Mouse (Mus musculus) embryo, embryonic 11.5 days (tissue): ENCODE data around the gene Ets1.

Source experiments
- DNase-seq: peaks from one replicate; pipeline ENCODE4 v3.0.0-alpha.2; 2012; ENCODE audit warnings: low read depth, low spot score

Ets1 gene

DNA sequence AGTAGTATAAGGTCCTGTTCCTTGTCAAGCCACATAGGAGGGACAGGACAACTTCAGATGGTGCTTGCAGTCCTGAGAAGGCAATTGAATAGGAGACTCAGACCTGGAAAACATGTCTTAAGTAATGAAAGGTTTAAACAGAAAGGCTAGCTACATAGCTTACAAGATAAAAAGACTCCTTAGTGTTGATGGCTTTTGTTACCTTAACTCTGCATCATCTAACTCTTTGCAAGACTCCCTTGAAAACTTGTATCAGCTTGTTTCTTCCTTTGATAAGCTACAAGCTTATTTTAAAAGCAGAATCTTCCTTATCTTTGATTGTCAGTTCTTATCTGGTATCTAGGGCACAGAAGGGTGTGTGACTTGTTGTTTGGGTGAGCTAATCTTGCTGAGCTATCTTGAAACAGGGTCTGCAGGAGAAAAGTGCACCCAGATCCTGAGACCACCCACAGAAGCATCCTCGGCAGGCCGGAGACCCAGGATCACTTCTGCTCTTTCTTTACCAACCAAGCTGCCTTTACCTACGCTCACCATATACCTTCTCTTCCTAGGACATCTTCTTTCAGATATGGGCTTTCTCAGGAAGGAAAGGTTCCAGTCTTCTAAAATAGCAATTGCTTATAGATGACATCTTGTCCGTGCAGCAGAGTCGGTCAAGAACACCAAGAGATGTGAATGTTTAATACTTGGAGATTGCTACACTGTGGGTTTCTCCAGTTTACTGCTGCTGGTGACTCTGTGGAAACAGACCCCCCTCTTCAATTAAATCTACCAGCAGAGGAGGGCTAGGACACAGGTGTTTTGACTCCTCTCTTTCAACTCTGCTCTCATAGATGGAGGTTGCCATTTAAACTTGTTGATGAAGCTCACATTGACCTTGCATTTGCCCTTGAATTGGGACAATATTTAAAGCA lies 19.2 kb upstream of the Ets1 start:
- DNase-seq, result no peak

DNA sequence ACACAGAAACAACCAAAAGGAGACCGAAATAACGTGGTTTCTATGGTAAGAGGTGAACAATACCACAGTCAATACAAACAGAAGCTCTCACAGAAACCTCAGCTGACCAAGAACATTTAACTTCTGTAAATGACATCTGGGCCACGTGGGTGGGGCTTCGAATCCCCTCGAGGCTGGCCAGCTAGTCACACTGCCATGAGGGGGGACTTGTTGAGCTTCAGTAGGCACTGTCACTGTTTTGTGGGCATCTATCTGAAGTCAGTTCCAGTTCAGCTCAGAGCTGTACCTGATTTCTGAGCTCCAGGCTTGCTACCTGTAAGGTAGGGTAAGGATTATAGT lies 18.6 kb upstream of the Ets1 start:
- no peak for DNase-seq

DNA sequence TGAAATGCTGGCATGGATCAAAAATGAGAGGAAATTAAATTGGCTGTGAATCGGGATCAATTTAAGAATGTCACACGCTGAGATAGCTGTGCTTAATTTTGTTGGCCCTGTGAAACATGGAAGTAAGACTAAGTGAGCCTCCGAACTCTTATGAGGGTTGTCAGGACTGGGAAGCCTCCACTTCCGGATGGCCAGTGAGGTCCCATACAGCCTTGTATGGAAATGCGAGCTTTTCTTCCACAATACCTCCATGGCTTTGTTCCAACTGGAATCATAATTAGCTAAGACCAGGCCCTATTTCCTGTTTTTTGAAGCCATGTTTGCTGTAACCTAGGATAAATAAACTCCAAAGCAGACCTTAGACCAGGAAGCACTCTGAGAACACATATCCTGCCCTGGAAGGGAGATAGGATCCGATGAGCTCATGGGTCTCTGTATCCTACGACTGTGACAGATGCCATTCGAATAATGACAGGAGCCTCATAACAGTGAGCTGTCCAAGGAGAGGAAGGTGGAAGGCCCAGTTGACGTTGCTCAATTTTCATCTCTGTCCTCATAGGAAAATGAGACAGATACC lies 17.4 kb upstream of the Ets1 start:
- no peak for DNase-seq

DNA sequence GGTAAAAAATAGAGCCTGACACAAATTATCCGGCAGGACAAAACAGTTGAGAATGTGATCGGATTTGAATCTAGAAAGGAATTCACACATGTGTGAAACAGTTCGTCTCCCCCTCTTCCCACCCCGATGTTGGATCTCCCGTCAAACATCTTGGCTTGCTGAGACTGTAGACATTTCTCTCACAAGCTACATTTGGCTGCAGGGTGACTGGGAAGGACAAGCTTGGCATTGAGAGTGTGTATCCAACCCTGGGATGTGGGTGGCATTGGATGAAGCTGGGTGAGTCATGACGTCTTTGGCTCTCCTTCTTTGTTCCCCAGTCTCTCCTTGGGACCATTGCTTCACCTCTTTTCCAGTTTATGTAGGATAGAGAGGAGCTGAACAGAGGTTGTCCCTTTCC lies 16.4 kb upstream of the Ets1 start:
- no peak for DNase-seq

DNA sequence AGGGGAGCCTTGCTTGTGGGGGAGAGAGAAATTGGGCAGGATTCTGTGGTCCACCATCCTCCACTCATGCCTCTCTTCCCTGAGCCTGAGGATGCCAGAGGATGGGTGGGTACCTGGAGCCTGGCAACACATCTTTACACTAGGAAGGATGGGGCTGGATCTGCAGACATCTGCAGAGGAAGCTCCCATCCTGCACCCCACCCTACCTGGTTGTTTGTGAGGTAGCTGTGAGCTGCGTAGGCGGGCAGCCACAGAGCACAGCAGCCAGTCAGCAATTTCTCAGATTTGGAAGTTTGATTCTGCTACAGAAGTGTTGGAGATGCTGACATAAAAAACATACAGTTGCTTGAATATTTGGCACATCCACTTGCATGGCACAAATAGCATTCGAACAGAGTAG lies 15.6 kb upstream of the Ets1 start:
- DNase-seq, result no peak

DNA sequence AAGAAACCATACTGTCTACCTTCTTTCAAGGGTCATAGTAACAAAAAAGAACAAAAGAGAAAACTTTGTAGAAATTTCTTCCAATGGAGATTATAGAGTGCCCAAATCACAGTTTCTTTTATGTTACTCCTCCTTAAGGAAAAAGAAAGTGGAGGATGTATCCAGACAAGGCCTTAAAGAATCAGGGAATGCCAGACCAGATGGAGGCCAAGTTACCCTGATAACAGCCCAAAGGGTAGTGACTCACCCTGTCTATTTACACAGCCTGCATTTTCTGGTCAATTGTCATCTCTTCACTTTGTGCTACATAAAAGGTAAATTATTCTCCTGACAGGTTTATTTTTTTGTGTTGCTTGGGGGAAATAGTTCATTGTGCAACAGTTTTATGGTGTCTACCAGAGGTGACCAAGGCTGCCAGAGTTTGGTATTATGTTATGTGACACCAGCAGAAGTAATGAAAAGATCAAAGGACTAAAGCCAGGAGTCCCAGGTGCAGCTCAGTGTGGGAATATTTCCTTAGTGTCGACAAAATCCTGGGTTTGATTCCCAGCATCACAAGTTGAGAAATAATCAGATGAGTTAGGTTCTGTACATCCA lies 6.5 kb upstream of the Ets1 start:
- no peak for DNase-seq

DNA sequence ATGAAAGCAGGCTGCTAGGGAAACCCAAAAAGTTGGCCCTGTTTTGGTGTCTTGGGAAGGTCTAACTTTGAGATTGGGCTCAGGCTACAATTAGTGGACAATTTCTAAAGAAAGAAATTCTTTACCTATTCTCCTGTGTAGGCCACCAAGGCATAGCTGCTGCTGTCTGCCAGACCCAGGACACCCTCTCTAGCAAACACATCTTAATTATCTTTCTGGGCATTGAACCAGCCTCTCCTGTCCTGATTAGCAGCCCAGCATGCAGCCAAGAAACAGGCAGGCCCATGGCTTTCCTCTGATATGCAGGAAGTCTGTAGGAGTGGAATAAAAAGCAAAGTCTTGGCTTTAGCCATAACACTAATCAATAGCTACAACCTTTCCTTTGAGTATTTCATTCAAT lies 4.7 kb upstream of the Ets1 start:
- DNase-seq, result no peak

DNA sequence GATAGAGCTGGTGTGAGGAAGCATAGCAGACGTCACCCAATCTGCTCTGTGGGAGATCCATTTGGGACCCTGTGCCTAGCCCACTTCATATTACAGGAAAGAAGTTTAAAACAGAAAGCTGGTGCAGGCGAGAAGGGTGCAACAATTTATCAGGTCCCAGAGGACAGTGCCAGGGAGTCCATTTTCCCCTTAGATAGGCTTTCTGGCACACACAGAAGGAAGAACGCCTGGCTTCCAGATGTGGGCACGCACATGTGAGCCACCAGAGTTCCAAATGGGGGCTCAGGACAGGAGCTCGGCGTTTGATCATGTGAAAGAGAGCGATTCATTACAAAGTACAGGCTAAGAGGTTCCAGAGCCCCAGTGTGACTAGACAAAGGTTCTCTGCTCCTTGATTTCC lies 3.8 kb upstream of the Ets1 start:
- DNase-seq, result no peak

DNA sequence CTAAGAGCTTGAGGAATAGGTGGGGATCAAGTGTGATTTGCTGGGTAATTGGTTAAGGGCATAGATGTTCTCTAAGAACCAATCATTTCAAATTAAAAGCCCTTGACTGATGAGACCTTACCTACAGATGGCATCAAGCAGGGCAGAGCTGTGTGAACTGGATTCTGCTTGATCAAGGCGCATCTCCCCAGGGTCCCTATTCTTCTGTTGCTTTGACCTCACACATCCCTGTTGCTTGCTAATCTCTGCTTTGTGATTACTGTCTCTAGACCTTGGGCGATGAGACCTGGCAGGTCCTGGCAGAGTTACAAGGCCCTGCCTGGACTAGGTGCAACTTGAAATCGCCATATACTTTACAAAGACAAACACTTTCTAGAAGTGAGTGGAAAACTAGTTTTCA lies 9.0 kb downstream of the Ets1 start:
- DNase-seq, result no peak

DNA sequence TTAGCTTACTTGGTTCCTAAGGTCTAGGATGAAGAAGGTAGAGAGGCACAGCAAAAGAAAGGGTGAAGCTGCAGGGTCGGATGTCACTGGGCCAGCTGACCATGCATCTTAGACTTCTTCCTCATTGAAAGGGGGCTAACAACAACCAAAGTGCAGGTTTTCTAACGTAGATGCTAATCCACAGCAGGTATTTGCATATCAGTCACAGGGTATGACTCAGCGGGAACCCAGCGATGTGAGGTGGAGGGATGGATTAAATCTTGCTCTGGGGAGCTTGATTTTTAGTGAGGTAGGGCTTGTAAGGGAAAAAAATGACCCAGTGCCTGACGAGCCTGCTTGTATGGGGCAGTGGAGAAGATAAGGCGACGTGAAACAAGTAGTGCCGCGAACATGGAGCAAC lies 9.5 kb downstream of the Ets1 start:
- DNase-seq, result no peak

DNA sequence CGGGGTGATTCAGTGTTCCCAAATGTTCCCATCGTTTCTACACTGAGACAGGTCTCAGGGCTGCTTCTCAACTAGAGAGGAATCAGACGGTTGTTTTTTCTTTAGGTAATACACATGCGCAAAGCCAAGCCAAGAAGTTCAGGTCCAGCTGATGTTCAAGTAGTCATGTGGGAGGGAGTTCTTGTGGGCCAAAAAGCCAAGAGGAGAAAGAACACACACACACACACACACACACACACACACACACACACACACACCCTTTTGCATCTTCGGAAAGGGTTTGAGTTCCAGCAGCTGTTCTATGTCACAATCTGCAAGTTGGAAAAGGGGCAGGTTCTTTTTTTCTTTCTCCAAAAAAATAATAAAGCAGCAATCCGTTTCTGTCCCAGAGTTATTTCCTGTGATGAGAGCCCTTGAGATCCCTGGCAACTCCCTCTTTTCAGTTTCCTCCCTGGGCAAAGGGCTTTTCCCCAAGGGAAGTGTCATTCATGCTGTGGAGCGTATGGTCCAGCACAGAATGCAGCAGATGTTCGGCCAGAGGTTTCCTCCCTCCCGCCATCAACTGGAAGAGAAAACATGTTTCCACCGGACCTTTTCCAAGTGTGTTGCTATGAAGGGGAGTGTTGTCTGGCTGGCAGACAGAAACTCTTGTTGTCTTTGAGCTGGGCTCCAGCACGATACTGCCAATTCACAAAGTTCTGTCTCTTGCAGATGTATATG lies 10.7 kb downstream of the Ets1 start:
- no peak for DNase-seq

DNA sequence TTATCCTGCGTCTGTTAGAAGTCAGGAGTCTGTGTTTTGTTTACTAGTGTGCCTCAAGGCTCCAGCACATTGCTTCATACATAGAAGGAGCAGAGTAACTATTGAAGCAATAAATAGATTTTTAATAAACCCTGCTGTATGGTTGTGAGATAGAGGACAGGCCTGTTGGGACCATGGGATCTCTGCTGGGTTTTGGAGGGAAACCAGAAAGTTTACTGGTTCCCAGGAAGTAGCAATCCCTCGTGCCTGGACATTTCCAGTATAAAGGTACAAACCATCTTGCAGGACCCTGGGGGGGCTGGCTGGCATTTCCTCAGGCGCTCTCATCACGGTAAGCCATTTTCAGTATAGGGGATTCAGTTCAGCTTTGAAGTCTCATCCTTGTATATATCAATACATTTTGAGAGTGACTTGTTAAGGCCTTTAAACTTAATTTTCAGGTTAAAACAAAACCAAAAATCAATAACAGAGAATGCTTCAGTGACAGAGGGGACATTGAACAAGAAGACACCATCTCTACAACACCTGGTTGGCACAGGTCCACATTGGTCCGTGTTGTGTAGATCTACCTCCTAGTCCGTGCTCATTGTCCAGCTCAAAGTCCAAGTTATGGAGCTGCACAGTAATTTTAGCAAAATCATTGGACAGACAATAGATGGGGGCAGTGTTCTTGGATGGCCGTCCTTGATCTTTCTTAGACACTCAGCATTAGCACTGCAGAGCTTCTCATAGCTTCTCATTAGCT lies 11.7 kb downstream of the Ets1 start:
- DNase-seq, result no peak

DNA sequence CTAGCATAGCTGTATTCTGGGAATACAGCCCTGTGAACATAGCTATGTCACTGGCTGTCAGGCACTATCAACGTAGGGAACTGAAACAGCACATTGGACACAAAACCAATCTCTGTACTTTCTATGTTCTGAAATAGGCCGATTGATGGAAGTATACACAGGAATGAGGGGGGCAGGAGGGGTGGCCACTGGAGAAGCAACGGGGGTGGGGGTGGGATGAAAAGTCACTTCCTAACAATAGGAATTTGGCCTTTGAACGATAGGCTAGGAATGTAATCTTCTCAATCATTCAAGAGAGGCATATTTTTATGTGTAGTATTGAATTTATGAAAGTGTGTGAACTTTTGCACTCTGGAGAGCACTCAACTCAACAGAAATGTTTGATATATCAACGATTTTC lies 12.3 kb downstream of the Ets1 start:
- no peak for DNase-seq

DNA sequence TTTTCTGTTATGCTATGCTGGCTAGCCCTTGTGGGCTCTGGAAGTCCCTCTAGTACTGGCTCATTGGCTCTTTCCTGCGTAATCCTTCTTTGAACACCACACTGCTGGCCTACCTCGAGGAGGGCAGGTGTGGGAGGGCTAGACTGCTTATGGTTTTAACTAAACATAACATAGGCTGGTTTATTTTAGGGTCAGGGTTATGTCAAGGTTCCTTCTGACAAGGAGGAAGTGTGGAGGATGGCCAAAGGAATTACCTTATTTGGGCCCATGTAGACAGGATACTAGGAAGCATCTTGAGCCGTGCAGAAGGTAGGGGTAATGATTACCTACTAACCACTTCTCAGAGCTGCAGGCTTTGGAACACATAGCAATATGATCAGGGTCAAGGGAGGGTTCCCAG lies 14.7 kb downstream of the Ets1 start:
- DNase-seq, result no peak

DNA sequence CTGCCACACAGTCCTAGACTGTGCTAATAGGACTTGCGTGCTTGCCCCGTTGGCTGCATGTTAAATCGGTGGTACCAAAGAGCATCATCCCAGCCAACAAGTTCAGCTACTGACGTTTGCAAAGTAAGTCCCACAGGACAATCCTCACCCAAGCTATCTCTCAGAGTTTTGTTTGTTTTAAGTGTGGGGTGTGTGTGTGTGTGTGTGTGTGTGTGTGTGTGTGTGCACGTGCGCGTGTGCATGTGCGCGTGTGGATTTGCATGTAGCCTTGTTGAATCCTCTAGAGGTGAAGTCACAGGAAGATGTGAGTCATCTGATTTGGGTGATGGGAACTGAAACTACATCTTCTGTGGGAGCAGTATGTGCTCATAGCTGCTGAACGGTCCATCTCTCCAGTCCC lies 16.1 kb downstream of the Ets1 start:
- DNase-seq, result no peak

DNA sequence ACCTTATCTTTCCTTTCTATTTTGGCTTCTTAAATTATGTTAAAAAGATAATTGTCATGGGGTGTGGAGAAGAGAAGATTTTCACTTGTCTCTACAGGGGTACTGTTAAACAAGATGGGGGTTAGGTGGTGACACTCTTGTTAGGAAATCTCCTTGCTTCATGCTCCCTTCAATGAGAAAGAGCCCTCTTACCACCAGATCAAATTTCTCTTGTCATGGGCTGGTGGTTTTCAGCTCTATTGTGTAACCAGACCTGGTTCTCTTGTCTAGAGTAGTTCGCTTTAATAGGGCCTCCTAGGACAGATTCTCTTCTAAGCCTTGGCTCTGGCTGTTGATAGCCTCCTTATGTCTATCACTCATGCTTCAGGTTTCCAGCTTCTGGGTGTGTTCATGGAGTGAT lies 18.3 kb downstream of the Ets1 start:
- no peak for DNase-seq

DNA sequence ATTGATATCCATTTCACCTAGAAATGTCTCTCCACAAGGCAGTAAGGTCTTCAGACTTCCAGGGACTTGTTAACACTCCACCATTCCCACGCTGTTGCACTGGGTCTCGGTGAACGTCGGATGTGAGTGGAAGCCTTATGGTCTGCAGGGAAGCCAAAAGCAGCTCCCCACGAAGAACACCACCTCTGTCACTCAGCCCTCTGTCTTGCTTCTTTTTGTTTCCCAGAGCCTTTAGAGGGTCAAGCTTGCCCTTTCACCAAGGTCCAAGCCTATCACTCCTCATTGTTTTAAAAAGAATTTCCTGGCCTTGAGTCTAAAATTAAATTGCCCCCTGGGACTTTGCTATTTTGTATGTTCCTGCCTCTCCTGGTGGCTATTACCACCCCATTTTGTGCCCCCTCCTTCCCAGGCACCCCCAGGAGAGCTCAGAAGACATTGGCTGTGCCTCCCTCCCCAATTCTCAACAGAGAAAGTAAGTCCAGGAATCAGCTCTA lies 20.4 kb downstream of the Ets1 start:
- DNase-seq, result no peak

DNA sequence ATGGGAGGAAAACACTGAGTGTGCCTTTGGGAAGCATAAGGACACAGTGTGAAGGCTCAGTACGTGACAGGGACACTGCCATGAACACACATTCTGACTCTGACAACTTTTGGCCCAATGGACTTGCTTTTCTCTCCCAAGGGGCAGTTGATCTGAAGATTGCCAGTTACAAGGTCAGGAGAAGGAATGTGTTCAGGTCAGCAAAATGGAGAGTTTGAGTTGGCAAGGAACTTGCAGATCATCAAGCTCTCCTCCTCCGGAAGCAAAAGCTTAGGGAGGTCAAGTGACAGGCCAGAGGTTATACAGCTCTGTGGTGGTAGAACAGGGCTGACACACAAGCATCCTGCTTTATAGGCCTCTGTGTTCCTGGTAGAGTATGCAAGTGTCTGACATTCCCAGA lies 21.1 kb downstream of the Ets1 start:
- DNase-seq, result no peak

DNA sequence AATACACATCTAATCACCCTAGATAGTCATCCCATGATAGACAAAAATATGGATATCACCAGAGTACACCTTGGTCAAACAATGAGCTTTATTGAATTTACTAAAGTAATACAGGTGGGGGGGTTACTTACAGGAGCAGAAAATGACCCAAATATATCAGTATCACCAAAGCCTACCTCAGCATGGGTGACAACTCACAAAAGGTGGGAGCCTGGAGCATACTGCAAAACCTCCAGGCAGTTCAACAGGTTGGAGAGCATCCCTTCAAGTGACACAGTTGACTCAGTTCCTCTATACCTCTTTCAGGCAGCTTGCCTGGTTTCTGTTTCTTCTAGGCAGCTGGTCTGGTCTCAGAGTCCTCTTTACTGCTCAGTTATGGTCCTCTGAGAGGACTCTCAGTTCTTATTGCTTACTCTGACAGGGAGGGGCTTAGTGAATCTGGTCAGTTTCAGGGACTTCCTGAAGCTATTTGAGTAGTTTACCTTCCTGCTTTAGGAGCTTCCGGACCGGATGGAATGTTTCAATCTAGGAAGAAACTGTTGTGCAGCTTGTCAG lies 24.5 kb downstream of the Ets1 start:
- no peak for DNase-seq

DNA sequence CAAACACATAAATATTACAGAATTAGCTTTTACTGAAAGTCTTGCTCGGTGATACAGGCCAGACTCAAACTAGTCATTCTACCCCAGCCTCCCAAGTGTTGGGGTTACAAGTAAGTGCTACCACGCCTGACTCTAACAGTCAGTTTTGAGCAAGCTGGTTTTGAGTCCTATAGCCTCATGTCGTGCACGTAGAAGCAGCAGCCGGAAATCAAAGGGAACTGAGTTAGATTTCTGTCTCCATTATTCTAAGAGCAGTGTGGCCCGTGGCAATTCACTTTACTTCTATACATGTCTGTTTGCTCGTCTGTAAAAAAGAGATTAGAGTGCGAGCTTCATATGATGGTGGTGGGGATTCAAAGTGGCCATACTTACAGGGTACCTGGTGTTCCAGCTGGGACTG lies 25.1 kb downstream of the Ets1 start:
- DNase-seq, result no peak

DNA sequence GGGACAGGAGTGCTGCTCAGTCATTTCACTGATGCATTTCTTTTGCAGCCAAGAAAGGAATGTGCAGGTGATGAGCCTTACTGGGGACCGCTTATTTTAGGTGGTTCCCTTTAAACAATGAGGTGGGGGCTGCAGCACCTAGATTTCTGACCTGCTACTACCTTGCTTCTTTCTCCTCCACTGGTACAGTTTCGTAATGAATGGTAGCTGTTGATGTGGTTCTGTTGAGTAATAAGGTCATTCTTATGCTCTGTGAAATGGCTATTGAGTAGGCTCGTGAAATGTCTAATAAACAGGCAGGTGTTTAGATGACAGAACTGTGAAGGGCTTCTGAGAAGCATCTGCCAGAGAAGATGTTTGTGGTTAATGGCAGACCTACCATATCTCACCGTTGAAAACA lies 25.5 kb downstream of the Ets1 start:
- no peak for DNase-seq
